Mouse (Mus musculus): ENCODE measurements at regions not wholly inside any gene's neighbourhood (a gene's known extent, or its start where the extent isn't known, plus 50 kb on each side); places are given as distances from the start of the nearest gene placed in this dataset.
A peak's percentile ranks its signal among the peaks of the same experiment; 100 is the strongest.

DNA sequence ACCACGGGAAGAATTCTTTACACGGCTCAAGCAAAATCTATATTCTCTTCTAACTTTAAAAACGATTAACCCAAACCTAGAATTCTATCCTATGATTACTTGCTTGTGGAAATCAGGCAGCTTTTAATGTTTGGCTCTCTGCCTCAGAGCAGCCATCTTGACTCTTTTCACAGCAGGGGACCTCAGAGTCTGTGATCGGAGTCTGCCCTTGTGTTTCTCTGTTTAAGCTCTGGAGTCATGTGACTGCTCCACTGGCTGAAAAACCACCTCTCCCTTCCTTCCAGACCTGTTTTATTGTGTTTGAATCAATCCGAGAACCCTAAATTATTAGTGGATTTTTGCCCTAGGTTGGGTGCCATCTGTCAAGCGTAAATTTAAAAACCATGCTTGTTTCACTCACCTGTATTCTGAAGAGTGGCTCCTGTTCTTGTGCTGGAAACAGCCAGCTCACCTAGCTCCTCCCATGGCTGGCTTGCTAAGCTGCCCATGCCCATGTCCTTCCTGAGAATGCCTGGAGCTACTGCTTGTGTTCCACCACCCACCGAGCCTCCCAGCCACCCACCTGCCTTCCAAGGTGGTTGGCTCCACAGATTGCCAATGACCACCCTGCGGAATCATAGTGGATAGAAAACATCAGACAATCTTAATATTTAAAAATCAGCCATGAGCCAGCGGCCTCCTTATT, 62.6 kb downstream of the Perp start:
- no peak for ATAC-seq
- H3K36me3 ChIP-seq (ENCODE audit: control insufficient read depth, insufficient read depth, low read length): no peaks in the 10 kb centered on the region
- 83% methylated on average over 9 of the region's 9 CpGs for WGBS
- no peak overlapping the region for H3K27ac ChIP-seq (ENCODE audit: low read depth, low read length)
- DNase-seq (ENCODE audit: low spot score): peak; percentile 12
- H3K4me2 ChIP-seq (ENCODE audit: low read length): no peak overlapping the region
- H3K4me1 ChIP-seq (ENCODE audit: control insufficient read depth, insufficient read depth, low read length): no peaks in the 10 kb centered on the region
- no peaks in the 10 kb centered on the region for H3K27me3 ChIP-seq (replicated peaks; ENCODE audit: control insufficient read depth, insufficient read depth, low read length)
- H3K9me3 ChIP-seq (replicated peaks; ENCODE audit: control insufficient read depth, low read length): no peaks in the 10 kb centered on the region
- H3K9ac ChIP-seq (ENCODE audit: low read length): no peak overlapping the region
- no peak overlapping the region for H3K4me3 ChIP-seq (ENCODE audit: low read depth, low read length)

DNA sequence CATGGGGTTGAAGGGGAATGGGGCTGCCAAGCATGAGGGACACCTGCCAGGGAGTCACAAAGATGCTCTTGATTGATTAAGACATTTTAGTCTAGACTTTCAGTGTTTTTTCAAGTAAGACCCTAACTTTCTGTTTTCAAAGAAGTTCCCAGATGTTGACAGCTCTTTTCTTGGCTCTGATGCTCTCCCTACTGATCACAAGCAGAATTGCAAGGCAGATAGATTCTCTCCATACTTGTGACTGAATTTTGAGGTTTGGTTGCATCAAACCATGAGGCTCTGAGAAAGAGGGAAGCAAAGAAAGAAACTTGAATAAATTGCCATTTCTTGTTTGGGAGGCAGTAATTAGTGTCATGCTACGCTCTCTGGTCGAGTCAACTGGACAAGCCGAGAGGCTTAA, 64.5 kb downstream of the Perp start:
- H3K4me1 ChIP-seq (ENCODE audit: control insufficient read depth, insufficient read depth, low read length): no peaks in the 10 kb centered on the region
- ATAC-seq (no peak), DNase-seq (ENCODE audit: low spot score) (no peak)
- H3K9me3 ChIP-seq (replicated peaks; ENCODE audit: control insufficient read depth, low read length): no peaks in the 10 kb centered on the region
- H3K27ac ChIP-seq (ENCODE audit: low read depth, low read length): no peak overlapping the region
- H3K27me3 ChIP-seq (replicated peaks; ENCODE audit: control insufficient read depth, insufficient read depth, low read length): no peaks in the 10 kb centered on the region
- no peak overlapping the region for H3K4me2 ChIP-seq (ENCODE audit: low read length)
- no peak overlapping the region for H3K9ac ChIP-seq (ENCODE audit: low read length)
- H3K4me3 ChIP-seq (ENCODE audit: low read depth, low read length): no peak overlapping the region
- 81% methylated on average over 3 of the region's 3 CpGs for WGBS
- H3K36me3 ChIP-seq (ENCODE audit: control insufficient read depth, insufficient read depth, low read length): no peaks in the 10 kb centered on the region

DNA sequence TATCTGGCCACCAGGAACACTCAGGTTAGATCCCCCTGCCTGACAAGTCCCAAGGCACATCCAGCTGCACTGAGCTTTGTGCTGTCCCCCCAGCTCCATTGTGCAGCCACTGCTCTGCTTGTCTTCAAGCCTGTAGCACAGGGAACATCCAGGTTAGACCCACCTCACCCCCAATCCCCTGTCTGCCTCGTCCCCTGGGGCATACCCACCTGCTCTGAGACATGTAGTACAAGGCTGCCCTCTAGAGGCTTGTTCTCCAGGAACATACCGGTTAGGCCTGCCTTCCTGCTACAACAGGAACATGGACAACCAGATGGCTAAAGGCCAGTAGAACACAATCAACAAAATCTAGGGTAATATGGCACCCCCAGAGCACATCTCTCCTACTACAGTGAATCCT, 66.1 kb downstream of the Perp start:
- WGBS: 6% methylated on average over 2 of the region's 2 CpGs
- DNase-seq (ENCODE audit: low spot score) (peak; percentile 63), ATAC-seq (peak; percentile 54; the same call in 1 of the 2 replicates)

DNA sequence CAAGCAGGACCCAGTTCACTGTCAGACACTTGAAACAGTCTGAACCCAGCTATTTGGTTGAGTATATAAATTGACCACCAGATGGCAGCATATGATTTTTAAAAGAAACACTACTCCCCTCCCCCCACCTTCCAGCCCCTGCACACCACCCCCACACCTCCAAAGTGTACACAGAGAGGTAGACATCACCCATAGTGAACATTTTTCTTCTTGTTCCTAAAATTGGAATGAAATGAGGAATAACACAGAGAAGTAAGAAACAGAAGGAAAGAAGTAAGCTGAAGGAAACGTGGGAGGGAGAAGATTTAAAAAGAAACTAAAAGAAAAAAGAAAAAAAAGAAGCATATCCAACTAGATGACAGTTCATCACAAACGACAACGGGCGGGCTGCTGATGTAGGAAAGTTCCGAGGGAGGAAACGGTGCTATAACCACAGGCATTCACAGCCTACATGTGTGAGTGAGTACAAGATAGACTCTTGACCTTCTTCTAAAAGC, 72.3 kb downstream of the Perp start:
- Histone ChIP-seq H3K4me2 (ENCODE audit: low read length) (no peak overlapping the region), H3K9ac (ENCODE audit: low read length) (no peak overlapping the region), H3K9me3 (replicated peaks; ENCODE audit: control insufficient read depth, low read length) (no peaks in the 10 kb centered on the region), H3K27ac (ENCODE audit: low read depth, low read length) (no peak overlapping the region), H3K27me3 (replicated peaks; ENCODE audit: control insufficient read depth, insufficient read depth, low read length) (no peaks in the 10 kb centered on the region), H3K36me3 (ENCODE audit: control insufficient read depth, insufficient read depth, low read length) (no peaks in the 10 kb centered on the region), H3K4me3 (ENCODE audit: low read depth, low read length) (no peak overlapping the region), H3K4me1 (ENCODE audit: control insufficient read depth, insufficient read depth, low read length) (no peaks in the 10 kb centered on the region)
- peak; percentile 70 for DNase-seq (ENCODE audit: low spot score)
- 84% methylated on average over 6 of the region's 6 CpGs for WGBS
- peak; percentile 63; the same call in 1 of the 2 replicates for ATAC-seq

More for the DNA sequence above, 66.1 kb downstream of the Perp start:
- Histone ChIP-seq H3K4me1 (ENCODE audit: control insufficient read depth, insufficient read depth, low read length) (no peaks in the 10 kb centered on the region), H3K27ac (ENCODE audit: low read depth, low read length) (no peak overlapping the region), H3K9ac (ENCODE audit: low read length) (no peak overlapping the region), H3K4me2 (ENCODE audit: low read length) (no peak overlapping the region), H3K36me3 (ENCODE audit: control insufficient read depth, insufficient read depth, low read length) (no peaks in the 10 kb centered on the region), H3K4me3 (ENCODE audit: low read depth, low read length) (no peak overlapping the region), H3K9me3 (replicated peaks; ENCODE audit: control insufficient read depth, low read length) (no peaks in the 10 kb centered on the region), H3K27me3 (replicated peaks; ENCODE audit: control insufficient read depth, insufficient read depth, low read length) (no peaks in the 10 kb centered on the region)

DNA sequence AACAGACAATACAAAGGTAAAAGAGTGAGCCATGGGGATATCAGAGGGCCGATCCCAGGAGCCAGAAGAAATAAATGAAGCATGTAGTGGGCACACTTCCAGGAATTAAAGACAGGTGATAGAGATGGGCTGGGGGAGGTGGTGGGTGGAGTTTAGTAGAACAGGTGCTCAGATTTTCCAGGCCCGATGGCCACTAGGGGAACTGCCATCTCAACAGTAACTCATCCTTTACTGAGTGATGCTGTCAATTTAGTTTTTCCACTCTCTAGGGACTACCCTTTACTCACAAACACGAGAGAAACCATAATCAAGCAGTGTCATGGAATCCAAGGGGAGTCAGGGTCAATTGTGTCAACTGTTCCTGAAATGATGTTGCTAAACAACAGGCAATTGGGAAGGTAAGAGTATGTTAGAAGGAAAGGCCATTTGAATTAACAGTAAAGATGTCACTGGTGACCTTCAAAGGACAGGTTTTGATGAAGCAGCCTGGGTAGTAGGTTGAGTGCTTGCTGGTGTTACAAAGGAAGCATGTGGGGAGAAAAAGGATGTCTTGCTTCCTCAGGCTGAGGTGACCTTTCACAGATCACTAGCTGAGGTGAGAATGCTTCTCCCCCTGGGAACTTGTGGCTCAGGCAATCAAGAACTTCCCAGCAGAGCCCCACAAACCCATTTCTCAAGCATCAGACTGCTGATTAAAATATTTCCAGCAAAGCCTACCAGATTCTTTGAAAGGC, 78.4 kb downstream of the Perp start:
- WGBS: 79% methylated on average over 3 of the region's 3 CpGs

GRCm38 (mm10) chr10:18927811-18928210, 83.0 kb downstream of the Perp start:
- Histone ChIP-seq H3K27ac (ENCODE audit: low read depth, low read length) (no peak overlapping the region), H3K9ac (ENCODE audit: low read length) (no peak overlapping the region), H3K36me3 (ENCODE audit: control insufficient read depth, insufficient read depth, low read length) (no peaks in the 10 kb centered on the region), H3K27me3 (replicated peaks; ENCODE audit: control insufficient read depth, insufficient read depth, low read length) (no peaks in the 10 kb centered on the region), H3K4me1 (ENCODE audit: control insufficient read depth, insufficient read depth, low read length) (no peaks in the 10 kb centered on the region), H3K9me3 (replicated peaks; ENCODE audit: control insufficient read depth, low read length) (no peaks in the 10 kb centered on the region), H3K4me3 (ENCODE audit: low read depth, low read length) (no peak overlapping the region), H3K4me2 (ENCODE audit: low read length) (no peak overlapping the region)
- WGBS: 89% methylated on average over 2 of the region's 2 CpGs
- DNase-seq (ENCODE audit: low spot score): no peak
- ATAC-seq: no peak

More for the DNA sequence above, 78.4 kb downstream of the Perp start:
- no peak overlapping the region for H3K4me2 ChIP-seq (ENCODE audit: low read length)
- H3K4me1 ChIP-seq (ENCODE audit: control insufficient read depth, insufficient read depth, low read length): no peaks in the 10 kb centered on the region
- H3K27ac ChIP-seq (ENCODE audit: low read depth, low read length): no peak overlapping the region
- no peaks in the 10 kb centered on the region for H3K27me3 ChIP-seq (replicated peaks; ENCODE audit: control insufficient read depth, insufficient read depth, low read length)
- H3K9ac ChIP-seq (ENCODE audit: low read length): no peak overlapping the region
- H3K9me3 ChIP-seq (replicated peaks; ENCODE audit: control insufficient read depth, low read length): no peaks in the 10 kb centered on the region
- no peak for ATAC-seq
- no peak for DNase-seq (ENCODE audit: low spot score)
- no peaks in the 10 kb centered on the region for H3K36me3 ChIP-seq (ENCODE audit: control insufficient read depth, insufficient read depth, low read length)
- H3K4me3 ChIP-seq (ENCODE audit: low read depth, low read length): no peak overlapping the region

- 51% methylated on average over 2 of the region's 2 CpGs for WGBS
- ATAC-seq: no peak
- H3K36me3 ChIP-seq (ENCODE audit: control insufficient read depth, insufficient read depth, low read length): no peaks in the 10 kb centered on the region
- no peak overlapping the region for H3K9ac ChIP-seq (ENCODE audit: low read length)
- H3K27me3 ChIP-seq (replicated peaks; ENCODE audit: control insufficient read depth, insufficient read depth, low read length): no peaks in the 10 kb centered on the region
- no peaks in the 10 kb centered on the region for H3K9me3 ChIP-seq (replicated peaks; ENCODE audit: control insufficient read depth, low read length)
- no peak overlapping the region for H3K27ac ChIP-seq (ENCODE audit: low read depth, low read length)
- no peaks in the 10 kb centered on the region for H3K4me1 ChIP-seq (ENCODE audit: control insufficient read depth, insufficient read depth, low read length)
- DNase-seq (ENCODE audit: low spot score): no peak
- H3K4me3 ChIP-seq (ENCODE audit: low read depth, low read length): no peak overlapping the region
- no peak overlapping the region for H3K4me2 ChIP-seq (ENCODE audit: low read length)
Observed at GRCm38 (mm10) chr10:18931344-18931743, 84.1 kb downstream of the Tnfaip3 start.

- WGBS: 74% methylated on average over 4 of the region's 4 CpGs
- Histone ChIP-seq H3K27ac (ENCODE audit: low read depth, low read length) (no peak overlapping the region), H3K4me3 (ENCODE audit: low read depth, low read length) (no peak overlapping the region), H3K4me1 (ENCODE audit: control insufficient read depth, insufficient read depth, low read length) (no peaks in the 10 kb centered on the region), H3K27me3 (replicated peaks; ENCODE audit: control insufficient read depth, insufficient read depth, low read length) (no peaks in the 10 kb centered on the region), H3K9me3 (replicated peaks; ENCODE audit: control insufficient read depth, low read length) (no peaks in the 10 kb centered on the region), H3K9ac (ENCODE audit: low read length) (no peak overlapping the region), H3K36me3 (ENCODE audit: control insufficient read depth, insufficient read depth, low read length) (no peaks in the 10 kb centered on the region), H3K4me2 (ENCODE audit: low read length) (no peak overlapping the region)
- ATAC-seq: no peak
- DNase-seq (ENCODE audit: low spot score): no peak
Observed at GRCm38 (mm10) chr10:18941447-18941846, 74.0 kb downstream of the Tnfaip3 start.

DNA sequence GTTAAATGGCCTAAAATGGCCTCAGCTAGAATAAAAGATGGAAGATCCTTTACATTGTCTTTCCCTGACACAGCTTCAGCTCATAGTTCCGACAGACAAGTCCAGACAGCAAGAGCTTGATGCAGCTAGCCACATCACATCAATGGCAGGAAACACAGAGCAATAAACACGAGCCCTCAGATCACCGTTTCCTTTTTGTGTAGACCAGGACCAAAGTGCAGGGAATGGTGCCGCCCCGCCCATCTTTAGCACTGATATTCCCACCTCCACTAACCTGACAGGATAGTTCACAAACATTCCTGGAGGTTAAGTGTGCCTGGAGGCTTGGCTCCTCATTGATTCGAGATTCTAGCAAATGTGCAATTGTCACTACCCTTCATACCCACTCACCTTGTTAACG, 73.5 kb downstream of the Tnfaip3 start:
- Histone ChIP-seq H3K36me3 (ENCODE audit: control insufficient read depth, insufficient read depth, low read length) (no peaks in the 10 kb centered on the region), H3K27me3 (replicated peaks; ENCODE audit: control insufficient read depth, insufficient read depth, low read length) (no peaks in the 10 kb centered on the region), H3K9ac (ENCODE audit: low read length) (no peak overlapping the region), H3K4me2 (ENCODE audit: low read length) (no peak overlapping the region), H3K4me1 (ENCODE audit: control insufficient read depth, insufficient read depth, low read length) (no peaks in the 10 kb centered on the region), H3K9me3 (replicated peaks; ENCODE audit: control insufficient read depth, low read length) (no peaks in the 10 kb centered on the region), H3K4me3 (ENCODE audit: low read depth, low read length) (no peak overlapping the region), H3K27ac (ENCODE audit: low read depth, low read length) (no peak overlapping the region)
- no peak for ATAC-seq
- 85% methylated on average over 7 of the region's 7 CpGs for WGBS
- no peak for DNase-seq (ENCODE audit: low spot score)

All from forebrain, embryonic 14.5 days (tissue).